Mouse (Mus musculus): ENCODE results near the gene Ttll4.

DNA sequence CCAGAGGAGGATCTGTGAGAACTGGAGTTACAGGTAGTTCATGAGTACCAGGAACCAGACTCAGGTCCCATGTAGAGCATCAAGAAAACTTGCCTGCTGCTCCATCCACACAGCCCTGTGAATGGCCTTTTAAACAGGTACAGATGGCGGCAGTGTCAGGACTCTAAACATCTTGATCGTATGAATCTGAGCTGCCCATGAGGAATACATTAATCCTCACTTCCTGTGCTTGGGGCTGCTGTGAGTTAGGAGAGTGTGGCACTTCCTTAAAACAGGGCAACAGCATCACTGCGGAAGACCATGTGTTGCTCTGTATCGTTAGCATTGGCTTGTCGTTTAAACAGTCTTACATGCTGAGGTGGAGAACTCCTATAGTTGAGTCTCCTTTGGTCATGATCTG lies 53.9 kb downstream of the Ttll4 start:
- TF ChIP-seq CTCF (IDR thresholded peaks at IDR 0.05; ENCODE audit: insufficient read depth, low read depth, low read length): no peak
- no peak for TF ChIP-seq POLR2A (IDR thresholded peaks at IDR 0.05; ENCODE audit: insufficient read depth, low read depth, low read length)

Measured in olfactory bulb, adult 2 months (tissue).